In genomic region chr3:84135933-84136332, GRCm38 (mm10) we compare ENCODE assay signal across 15 mouse cellular contexts. TPM values are rescaled to one million over a fixed set of nuclear protein-coding genes. Genes with fewer than 3 reads are reported as not detected.
DNase-seq lines count a peak whose midpoint lies in the region; ATAC-seq and TF ChIP-seq lines count a peak whose summit lies in the region.
"Had no signal": no experiment of that assay in that cellular context is flagged by ENCODE, and none has a peak within 500 bp of the region (broad histone marks: within the 10 kb centered on the region; RNA-seq: fewer than 3 reads in every experiment).

No protein-coding gene starts in this region.

- H3K4me2 ChIP-seq in heart, embryonic 11.5 days = peak overlapping the region; percentile 11; the same call in 1 of the 2 replicates
- H3K4me2 ChIP-seq in lung, embryonic 14.5 days = peak overlapping the region; percentile 18; the same call in 1 of the 2 replicates
- peak overlapping the region; percentile 36 for H3K4me2 ChIP-seq in liver, embryonic 16.5 days (ENCODE audit: low read depth, low read length)
- no peak overlapping the region for H3K4me2 ChIP-seq in forebrain, embryonic 16.5 days (ENCODE audit: low read length)
- H3K4me2 ChIP-seq: hindbrain, embryonic 14.5 days had no signal

- H3K36me3 ChIP-seq in heart, embryonic 11.5 days (ENCODE audit: control insufficient read depth, insufficient read depth, low read length) = no peaks in the 10 kb centered on the region
- no peaks in the 10 kb centered on the region for H3K36me3 ChIP-seq in heart, adult 2 months (ENCODE audit: control insufficient read depth, insufficient read depth, low read length)
- no peaks in the 10 kb centered on the region for H3K36me3 ChIP-seq in lung, embryonic 14.5 days (ENCODE audit: insufficient read depth)
- H3K36me3 ChIP-seq in erythroblast, embryonic 14.5 days (ENCODE audit: control insufficient read depth) = no peaks in the 10 kb centered on the region; the same call in 1 of the 2 replicates
- H3K36me3 ChIP-seq in liver, embryonic 16.5 days (ENCODE audit: control insufficient read depth, insufficient read depth) = no peaks in the 10 kb centered on the region
- no peaks in the 10 kb centered on the region for H3K36me3 ChIP-seq in forebrain, embryonic 16.5 days (ENCODE audit: control insufficient read depth, insufficient read depth)

- H3K4me1 ChIP-seq in heart, embryonic 11.5 days (ENCODE audit: control insufficient read depth, insufficient read depth, low read length) = peaks cover 2% of the 10 kb centered on the region; the same call in 1 of the 2 replicates
- no peaks in the 10 kb centered on the region for H3K4me1 ChIP-seq in heart, adult 2 months (ENCODE audit: control insufficient read depth, insufficient read depth, low read length)
- 0 out of 2 replicates have a peak, but pooled peaks cover 1% of the 10 kb centered on the region for H3K4me1 ChIP-seq in lung, embryonic 14.5 days (ENCODE audit: insufficient read depth)
- H3K4me1 ChIP-seq in erythroblast, embryonic 14.5 days (ENCODE audit: control insufficient read depth) = peaks cover 26% of the 10 kb centered on the region
- H3K4me1 ChIP-seq in liver, embryonic 16.5 days (ENCODE audit: control insufficient read depth, low read depth, low read length) = peaks cover 14% of the 10 kb centered on the region
- no peaks in the 10 kb centered on the region for H3K4me1 ChIP-seq in forebrain, embryonic 16.5 days (replicated peaks; ENCODE audit: control insufficient read depth, insufficient read depth, low read length)

- H3K9ac ChIP-seq in heart, embryonic 11.5 days (ENCODE audit: low read depth, low read length) = no peak overlapping the region
- H3K9ac ChIP-seq in heart, adult 2 months (ENCODE audit: low read depth, low read length) = no peak overlapping the region
- H3K9ac ChIP-seq in lung, embryonic 14.5 days = no peak overlapping the region
- H3K9ac ChIP-seq in liver, embryonic 16.5 days (ENCODE audit: low read depth, low read length) = no peak overlapping the region
- no peak overlapping the region for H3K9ac ChIP-seq in forebrain, embryonic 16.5 days (replicated peaks; ENCODE audit: low read depth, low read length)
- H3K9ac ChIP-seq: hindbrain, embryonic 14.5 days had no signal

- H3K27me3 ChIP-seq in heart, embryonic 11.5 days (ENCODE audit: control insufficient read depth, insufficient read depth, low read length) = no peaks in the 10 kb centered on the region
- H3K27me3 ChIP-seq in heart, adult 2 months (ENCODE audit: control insufficient read depth, insufficient read depth, low read length) = no peaks in the 10 kb centered on the region
- no peaks in the 10 kb centered on the region for H3K27me3 ChIP-seq in lung, embryonic 14.5 days (ENCODE audit: insufficient read depth, low read length)
- H3K27me3 ChIP-seq in erythroblast, embryonic 14.5 days (ENCODE audit: control insufficient read depth) = no peaks in the 10 kb centered on the region
- no peaks in the 10 kb centered on the region for H3K27me3 ChIP-seq in liver, embryonic 16.5 days (ENCODE audit: control insufficient read depth, insufficient read depth, low read depth, low read length)
- H3K27me3 ChIP-seq in forebrain, embryonic 16.5 days (replicated peaks; ENCODE audit: control insufficient read depth, insufficient read depth, low read length) = no peaks in the 10 kb centered on the region

- H3K27ac ChIP-seq in heart, embryonic 11.5 days (ENCODE audit: low read depth, low read length) = no peak overlapping the region
- H3K27ac ChIP-seq in heart, adult 2 months = no peak overlapping the region
- no peak overlapping the region for H3K27ac ChIP-seq in lung, embryonic 14.5 days (ENCODE audit: low read depth)
- H3K27ac ChIP-seq in liver, embryonic 16.5 days (ENCODE audit: low read length) = no peak overlapping the region
- no peak overlapping the region for H3K27ac ChIP-seq in forebrain, embryonic 16.5 days (ENCODE audit: low read length)
- no peak overlapping the region for H3K27ac ChIP-seq in left cerebral cortex, adult 2 months
- H3K27ac ChIP-seq: hindbrain, embryonic 14.5 days had no signal

- WGBS in heart, embryonic 11.5 days (ENCODE audit: insufficient replicate concordance) = 59% methylated on average over 6 of the region's 6 CpGs
- WGBS in heart, adult 2 months = 52% methylated on average over 6 of the region's 6 CpGs
- 39% methylated on average over 6 of the region's 6 CpGs for WGBS in lung, embryonic 14.5 days
- 54% methylated on average over 6 of the region's 6 CpGs for WGBS in liver, embryonic 16.5 days (ENCODE audit: insufficient replicate concordance)
- 75% methylated on average over 6 of the region's 6 CpGs for WGBS in forebrain, embryonic 16.5 days

- TF ChIP-seq EP300 in heart, adult 2 months (IDR thresholded peaks at IDR 0.05; ENCODE audit: insufficient read depth, low read depth, low read length) = no peak

- TF ChIP-seq POLR2A in heart, adult 2 months (IDR thresholded peaks at IDR 0.05; ENCODE audit: insufficient read depth, low read depth, low read length) = no peak

- DNase-seq in heart, adult 2 months = no peak
- DNase-seq in lung, embryonic 14.5 days = peak; percentile 23
- DNase-seq in lung, postnatal 25 days (ENCODE audit: low spot score) = no peak
- no peak for DNase-seq in left cerebral cortex, adult 2 months (ENCODE audit: extremely low spot score in 1 of 2, low spot score in 2 of 2)
- DNase-seq: cerebellum, adult 9-10 months; midbrain, embryonic 14.5 days; thymus, postnatal 4 days had no signal

- intact Hi-C loops in heart, adult 2 months (cut with DNase I) = no loop called here
- intact Hi-C loops in left cerebral cortex, adult 2 months (cut with DNase I) = no loop called here

- H3K4me3 ChIP-seq in heart, embryonic 11.5 days (ENCODE audit: low read depth, low read length) = no peak overlapping the region
- no peak overlapping the region for H3K4me3 ChIP-seq in heart, adult 2 months
- no peak overlapping the region for H3K4me3 ChIP-seq in lung, embryonic 14.5 days (ENCODE audit: low read depth, low read length)
- peak overlapping the region; percentile 50 for H3K4me3 ChIP-seq in erythroblast, embryonic 14.5 days (replicated peaks)
- H3K4me3 ChIP-seq in liver, embryonic 16.5 days (ENCODE audit: low read depth, low read length) = no peak overlapping the region
- no peak overlapping the region for H3K4me3 ChIP-seq in forebrain, embryonic 16.5 days (replicated peaks; ENCODE audit: low read length)
- no peak overlapping the region for H3K4me3 ChIP-seq in left cerebral cortex, adult 2 months

- no peak for TF ChIP-seq CTCF in heart, adult 2 months (IDR thresholded peaks at IDR 0.05)
- TF ChIP-seq CTCF in lung, embryonic 14.5 days (IDR thresholded peaks at IDR 0.05; ENCODE audit: low read depth) = no peak
- TF ChIP-seq CTCF in left cerebral cortex, adult 2 months (IDR thresholded peaks at IDR 0.05) = no peak

- no peaks in the 10 kb centered on the region for H3K9me3 ChIP-seq in heart, embryonic 11.5 days (replicated peaks; ENCODE audit: control insufficient read depth, low read length)
- no peaks in the 10 kb centered on the region for H3K9me3 ChIP-seq in lung, embryonic 14.5 days (ENCODE audit: low read depth, low read length)
- no peaks in the 10 kb centered on the region for H3K9me3 ChIP-seq in erythroblast, embryonic 14.5 days (ENCODE audit: control insufficient read depth, low read length)
- H3K9me3 ChIP-seq in liver, embryonic 16.5 days (replicated peaks; ENCODE audit: control insufficient read depth, low read length) = no peaks in the 10 kb centered on the region
- no peaks in the 10 kb centered on the region for H3K9me3 ChIP-seq in forebrain, embryonic 16.5 days (ENCODE audit: control insufficient read depth, low read length)

- H3K79me2 ChIP-seq in heart, adult 2 months (replicated peaks; ENCODE audit: control insufficient read depth, insufficient read depth, low read length) = no peaks in the 10 kb centered on the region

- ATAC-seq in heart, embryonic 11.5 days (replicated peaks; ENCODE audit: insufficient number of reproducible peaks, low FRiP score, low TSS enrichment) = no peak
- ATAC-seq in lung, embryonic 14.5 days (ENCODE audit: insufficient read depth) = no peak
- ATAC-seq in liver, embryonic 16.5 days (ENCODE audit: low read depth) = no peak
- ATAC-seq in forebrain, embryonic 16.5 days = no peak

RNA-seq across cellular contexts. Expression of gene Mnd1, which starts 19.7 kb away (rescaled TPM):
- polyA plus RNA-seq in heart, embryonic 11.5 days (2014; fragmentation: Nextera tagmentation; extraction: Ambion mirVana) = 9.4 and 12.0 TPM in 2 replicates
- total RNA-seq in heart, adult 2 months (2021) = 1 to 10 TPM; 2.0 to 3.0 TPM
- 0.18 and 0.35 TPM in 2 replicates for polyA plus RNA-seq in heart, adult 2 months (2012; rRNA removed)
- polyA plus RNA-seq in lung, embryonic 14.5 days (2014; fragmentation: Nextera tagmentation; extraction: Ambion mirVana) = 15.4 and 16.9 TPM in 2 replicates
- 0.12 and 0.16 TPM in 2 replicates for polyA plus RNA-seq in erythroblast, embryonic 14.5 days (2012)
- 4.9 and 5.7 TPM in 2 replicates for polyA plus RNA-seq in liver, embryonic 16.5 days (2015; fragmentation: Nextera tagmentation; extraction: Ambion mirVana)
- 2.7 and 3.2 TPM in 2 replicates for polyA plus RNA-seq in forebrain, embryonic 16.5 days (2015; fragmentation: Nextera tagmentation; extraction: Ambion mirVana)
- under 1 TPM; 0.68 to 0.96 TPM for total RNA-seq in left cerebral cortex, adult 2 months (2021)

RNA-seq across cellular contexts. Expression of gene Gm6525, which starts 38.0 kb away (rescaled TPM):
- 0.30 TPM in 1 of 2 replicates, not detected in the other for polyA plus RNA-seq in heart, embryonic 11.5 days (2014; fragmentation: Nextera tagmentation; extraction: Ambion mirVana)
- not detected for total RNA-seq in heart, adult 2 months (2021)
- polyA plus RNA-seq in heart, adult 2 months (2012; rRNA removed) = not detected in 2 replicates
- polyA plus RNA-seq in lung, embryonic 14.5 days (2014; fragmentation: Nextera tagmentation; extraction: Ambion mirVana) = 1.2 and 1.6 TPM in 2 replicates
- polyA plus RNA-seq in erythroblast, embryonic 14.5 days (2012) = not detected in 2 replicates
- polyA plus RNA-seq in liver, embryonic 16.5 days (2015; fragmentation: Nextera tagmentation; extraction: Ambion mirVana) = 0.27 and 0.37 TPM in 2 replicates
- 3.0 and 3.1 TPM in 2 replicates for polyA plus RNA-seq in forebrain, embryonic 16.5 days (2015; fragmentation: Nextera tagmentation; extraction: Ambion mirVana)
- total RNA-seq in left cerebral cortex, adult 2 months (2021) = not detected
- total RNA-seq: adrenal gland, adult 8-10 months had no signal
- polyA plus RNA-seq: gonadal fat pad, adult 2 months; large intestine, adult 2 months had no signal
